Mouse (Mus musculus): Measurements from ENCODE around the gene Gm49320. TPM values are rescaled to one million over a fixed set of nuclear protein-coding genes. Genes with fewer than 3 reads are reported as not detected.
"Not testable (repeated sequence)": the region's sequence is repeated elsewhere in the genome, so short reads cannot be mapped to it uniquely, and the experiment has no call there.

The Gm49320 gene
- polyA plus RNA-seq, 1 experiment from 2014 or later = 1.4 TPM

DNA sequence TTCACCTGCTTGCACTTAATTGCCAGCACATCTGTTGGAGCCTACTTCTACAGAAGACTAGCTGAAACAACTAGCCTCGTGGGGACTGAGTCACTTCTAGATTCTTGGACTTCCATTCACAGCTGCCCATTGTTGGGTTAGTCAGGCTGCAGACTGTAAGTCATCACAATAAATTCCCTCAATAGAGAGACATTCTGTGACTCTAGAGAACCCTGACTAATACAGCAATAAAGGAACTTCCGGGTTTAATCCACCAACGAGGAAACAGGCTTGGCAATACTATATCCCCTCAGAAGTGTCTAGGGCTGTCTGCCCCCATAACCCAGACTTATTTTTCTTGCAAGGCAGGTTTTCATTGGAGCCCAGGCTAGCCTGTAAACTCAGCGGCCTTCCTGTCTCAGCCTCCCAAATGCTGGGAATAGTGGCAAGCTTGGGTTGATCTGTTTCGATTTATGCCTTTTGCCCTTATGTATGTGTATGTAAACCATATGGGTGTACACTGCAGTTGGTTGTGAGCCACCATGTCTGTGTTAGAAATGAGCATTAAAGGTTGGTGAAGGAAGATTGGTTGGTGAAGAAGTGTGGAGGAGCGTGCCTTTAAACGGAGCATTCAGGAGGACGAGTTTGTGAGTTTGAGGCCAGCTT lies 13.6 kb downstream of the Gm49320 start:
- Histone ChIP-seq H3K4me2 (ENCODE audit: low read length) (peak overlapping the region; percentile 64), H3K27ac (ENCODE audit: low read depth) (no peak overlapping the region)

DNA sequence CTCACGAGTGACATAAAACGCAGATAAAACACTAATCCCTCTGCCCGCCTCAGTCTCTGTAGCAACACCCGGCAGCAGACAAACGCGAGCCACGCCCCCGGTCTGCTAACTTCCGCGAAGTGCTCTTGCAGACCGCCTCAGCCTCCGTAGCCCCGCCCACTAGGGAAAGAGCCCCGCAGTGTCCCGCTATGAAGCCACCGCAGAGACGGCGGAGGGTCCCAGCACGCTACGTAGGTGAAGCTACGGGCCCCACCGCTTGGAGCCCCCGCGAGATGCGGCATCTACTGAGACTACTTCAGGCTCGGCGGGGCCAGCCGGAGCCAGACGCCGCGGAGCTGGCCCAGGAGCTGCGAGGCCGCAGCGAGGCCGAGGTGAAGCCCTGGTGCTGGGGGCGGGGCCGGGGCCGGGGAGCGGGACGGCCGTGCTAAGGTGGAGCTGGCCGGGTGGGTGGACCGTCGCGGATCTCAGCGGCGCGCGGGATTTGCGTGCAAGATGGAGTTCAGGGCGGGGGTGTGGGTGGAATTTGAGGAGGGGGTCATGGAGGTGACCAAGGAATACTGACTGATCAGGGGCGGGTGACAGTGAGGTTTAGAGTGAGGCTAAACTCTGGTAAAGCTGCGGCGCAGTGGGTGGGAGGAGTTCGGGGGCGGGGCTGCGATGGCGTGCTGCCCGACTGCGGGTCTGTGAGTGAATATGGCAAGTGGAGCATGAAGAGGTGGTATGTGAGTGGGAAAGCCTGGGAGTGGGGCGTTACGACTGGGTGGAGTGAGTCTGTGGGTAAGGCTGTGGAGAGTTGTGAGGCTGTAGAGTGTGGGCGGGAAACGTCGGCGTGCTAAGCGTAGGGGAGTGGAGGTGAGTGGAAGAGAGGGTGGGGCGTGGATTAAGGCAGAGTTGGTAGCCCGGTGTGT lies 14.5 kb downstream of the Gm49320 start, which contains the start of gene Snapc2:
TSS of gene Snapc2 (plus strand) at position 147 of the 908 bp plus-strand sequence.
- H3K36me3 ChIP-seq (ENCODE audit: control insufficient read depth, insufficient read depth, low read length) = peaks cover 36% of the 10 kb centered on the region
- WGBS = under 1% methylated on average over 68 of the region's 69 CpGs
- H3K4me1 ChIP-seq (replicated peaks; ENCODE audit: control insufficient read depth, insufficient read depth, low read length) = peaks cover 22% of the 10 kb centered on the region

More for the DNA sequence above, 13.6 kb downstream of the Gm49320 start:
- no peaks in the 10 kb centered on the region for H3K27me3 ChIP-seq (replicated peaks; ENCODE audit: control insufficient read depth, insufficient read depth, low read length)
- H3K4me3 ChIP-seq (ENCODE audit: low read depth, low read length) = peak overlapping the region; percentile 94
- no peaks in the 10 kb centered on the region for H3K9me3 ChIP-seq (ENCODE audit: control insufficient read depth, low read length)
- H3K4me1 ChIP-seq (replicated peaks; ENCODE audit: control insufficient read depth, insufficient read depth, low read length) = peaks cover 13% of the 10 kb centered on the region
- peak overlapping the region; percentile 79 for H3K9ac ChIP-seq (ENCODE audit: low read length)
- peaks cover 45% of the 10 kb centered on the region for H3K36me3 ChIP-seq (ENCODE audit: control insufficient read depth, insufficient read depth, low read length)
- 44% methylated on average over 8 of the region's 8 CpGs for WGBS
- DNase-seq (ENCODE audit: low spot score) (no peak), ATAC-seq (replicated peaks; ENCODE audit: low FRiP score, low TSS enrichment, low read depth) (no peak)

DNA sequence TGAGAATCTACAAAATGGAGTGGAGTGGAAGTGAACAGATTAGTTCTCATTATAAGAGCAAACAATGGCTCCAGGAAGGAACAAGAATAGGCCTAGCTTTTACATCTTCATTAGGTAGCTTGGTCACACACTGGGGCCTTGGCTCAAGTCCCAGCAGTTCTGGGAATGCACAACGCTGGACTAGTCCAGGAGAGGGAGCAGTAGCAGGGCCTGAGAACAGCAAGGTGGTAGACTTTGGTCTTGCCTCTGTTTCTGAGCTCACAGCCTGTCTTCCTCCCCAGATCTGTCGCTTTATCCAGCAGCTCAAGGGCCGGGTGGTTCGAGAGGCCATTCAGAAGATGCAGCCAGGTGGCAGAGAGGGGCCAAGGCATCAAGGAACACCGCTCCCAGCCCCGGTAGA lies 15.3 kb downstream of the Gm49320 start:
- Histone ChIP-seq H3K4me1 (replicated peaks; ENCODE audit: control insufficient read depth, insufficient read depth, low read length) (peaks cover 22% of the 10 kb centered on the region), H3K4me3 (ENCODE audit: low read depth, low read length) (peak overlapping the region; percentile 94), H3K4me2 (ENCODE audit: low read length) (peak overlapping the region; percentile 64), H3K27me3 (replicated peaks; ENCODE audit: control insufficient read depth, insufficient read depth, low read length) (no peaks in the 10 kb centered on the region), H3K9ac (ENCODE audit: low read length) (no peak overlapping the region), H3K36me3 (ENCODE audit: control insufficient read depth, insufficient read depth, low read length) (peaks cover 34% of the 10 kb centered on the region), H3K27ac (ENCODE audit: low read depth) (no peak overlapping the region), H3K9me3 (ENCODE audit: control insufficient read depth, low read length) (no peaks in the 10 kb centered on the region)
- WGBS = 67% methylated on average over 6 of the region's 6 CpGs
- ATAC-seq (replicated peaks; ENCODE audit: low FRiP score, low TSS enrichment, low read depth) (no peak), DNase-seq (ENCODE audit: low spot score) (no peak)

More for the DNA sequence above, 14.5 kb downstream of the Gm49320 start, which contains the start of gene Snapc2:
- DNase-seq (ENCODE audit: low spot score) = peak; percentile 98
- no peaks in the 10 kb centered on the region for H3K9me3 ChIP-seq (ENCODE audit: control insufficient read depth, low read length)
- no peaks in the 10 kb centered on the region for H3K27me3 ChIP-seq (replicated peaks; ENCODE audit: control insufficient read depth, insufficient read depth, low read length)
- peak within 1 kb of the TSS; percentile 94 for H3K4me3 ChIP-seq (ENCODE audit: low read depth, low read length)
- H3K9ac ChIP-seq (ENCODE audit: low read length) = peak within 1 kb of the TSS; percentile 79
- H3K27ac ChIP-seq (ENCODE audit: low read depth) = peak within 1 kb of the TSS; percentile 86
- peak within 1 kb of the TSS; percentile 64 for H3K4me2 ChIP-seq (ENCODE audit: low read length)
- peak; percentile 91 for ATAC-seq (replicated peaks; ENCODE audit: low FRiP score, low TSS enrichment, low read depth)

DNA sequence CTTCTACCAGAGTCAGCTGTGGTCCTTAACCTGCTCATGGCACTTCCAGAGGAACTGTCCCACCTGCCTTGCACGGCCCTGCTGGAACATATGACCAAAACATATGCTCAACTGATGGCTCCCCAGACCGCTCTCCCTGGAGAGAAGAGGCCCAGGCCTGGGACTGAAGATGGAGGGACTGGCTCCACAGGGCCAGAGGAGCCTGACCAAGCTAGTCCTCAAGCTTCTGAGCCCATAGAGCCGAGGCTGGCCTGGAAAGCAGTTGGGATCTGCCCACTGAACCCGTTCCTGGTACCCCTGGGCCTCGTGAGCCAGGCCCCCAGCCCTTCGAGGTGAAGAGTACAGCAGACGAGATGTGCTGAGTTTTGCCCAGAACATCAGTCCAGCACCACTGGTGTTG lies 16.8 kb downstream of the Gm49320 start:
- H3K36me3 ChIP-seq (ENCODE audit: control insufficient read depth, insufficient read depth, low read length) = peaks cover 33% of the 10 kb centered on the region
- not testable (repeated sequence) for ATAC-seq (replicated peaks; ENCODE audit: low FRiP score, low TSS enrichment, low read depth); H3K9me3 ChIP-seq (ENCODE audit: control insufficient read depth, low read length); H3K9ac ChIP-seq (ENCODE audit: low read length); H3K4me3 ChIP-seq (ENCODE audit: low read depth, low read length); H3K27ac ChIP-seq (ENCODE audit: low read depth); H3K4me2 ChIP-seq (ENCODE audit: low read length); DNase-seq (ENCODE audit: low spot score); H3K27me3 ChIP-seq (replicated peaks; ENCODE audit: control insufficient read depth, insufficient read depth, low read length)
- 88% methylated on average over 7 of the region's 7 CpGs for WGBS
- H3K4me1 ChIP-seq (replicated peaks; ENCODE audit: control insufficient read depth, insufficient read depth, low read length) = peaks cover 28% of the 10 kb centered on the region

DNA sequence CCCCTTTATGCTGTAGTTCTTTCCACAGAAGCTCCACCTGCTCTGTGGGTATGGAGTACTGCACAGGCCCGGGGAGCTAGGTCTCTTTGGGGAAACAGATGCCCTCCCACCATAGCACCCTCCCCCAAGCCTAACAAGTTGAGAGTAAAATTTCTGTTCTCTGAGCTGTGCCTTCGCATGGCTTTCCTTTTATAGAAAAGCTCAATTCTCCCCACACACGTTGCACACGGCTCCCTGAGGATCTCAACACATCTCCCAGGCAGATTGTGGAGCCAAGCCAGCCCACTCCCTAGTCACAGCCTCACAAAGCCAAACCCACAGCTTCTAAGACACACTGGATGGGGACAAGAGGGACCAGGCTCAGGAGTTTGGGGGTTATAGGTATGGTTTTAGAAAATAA lies 18.2 kb downstream of the Gm49320 start:
- H3K27ac ChIP-seq (ENCODE audit: low read depth) = peak overlapping the region; percentile 45
- peaks cover 47% of the 10 kb centered on the region for H3K36me3 ChIP-seq (ENCODE audit: control insufficient read depth, insufficient read depth, low read length)
- no peaks in the 10 kb centered on the region for H3K27me3 ChIP-seq (replicated peaks; ENCODE audit: control insufficient read depth, insufficient read depth, low read length)
- DNase-seq (ENCODE audit: low spot score) = no peak
- 0 out of 2 replicates have a peak overlapping the region, but pooled peaks have one; percentile 11 for H3K4me2 ChIP-seq (ENCODE audit: low read length)
- no peak overlapping the region for H3K4me3 ChIP-seq (ENCODE audit: low read depth, low read length)
- H3K9me3 ChIP-seq (ENCODE audit: control insufficient read depth, low read length) = no peaks in the 10 kb centered on the region
- 55% methylated on average over 4 of the region's 4 CpGs for WGBS
- peaks cover 24% of the 10 kb centered on the region for H3K4me1 ChIP-seq (replicated peaks; ENCODE audit: control insufficient read depth, insufficient read depth, low read length)
- H3K9ac ChIP-seq (ENCODE audit: low read length) = no peak overlapping the region
- ATAC-seq (replicated peaks; ENCODE audit: low FRiP score, low TSS enrichment, low read depth) = no peak

DNA sequence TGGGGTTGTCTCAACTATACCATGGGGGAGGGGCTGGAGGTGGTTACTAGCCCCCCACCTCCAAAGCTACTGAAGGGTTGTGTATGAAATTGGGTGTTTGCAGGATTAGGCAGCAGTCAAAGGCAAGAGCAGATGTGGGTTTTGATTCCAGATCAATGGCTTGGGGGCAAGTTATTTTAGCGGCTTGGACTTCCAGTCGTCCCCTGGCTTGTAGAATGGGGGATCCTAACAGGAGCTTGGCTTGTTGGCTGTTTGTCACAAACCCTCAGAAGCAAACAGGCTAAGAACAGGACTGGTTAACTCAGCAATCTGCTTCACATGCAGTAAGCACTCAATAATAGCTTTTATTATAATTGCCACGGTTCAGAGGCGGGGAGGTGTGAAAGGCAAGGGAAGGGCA lies 18.7 kb downstream of the Gm49320 start:
- Histone ChIP-seq H3K4me1 (replicated peaks; ENCODE audit: control insufficient read depth, insufficient read depth, low read length) (peaks cover 24% of the 10 kb centered on the region), H3K4me2 (ENCODE audit: low read length) (peak overlapping the region; percentile 67; the same call in 1 of the 2 replicates), H3K4me3 (ENCODE audit: low read depth, low read length) (no peak overlapping the region), H3K9me3 (ENCODE audit: control insufficient read depth, low read length) (no peaks in the 10 kb centered on the region), H3K9ac (ENCODE audit: low read length) (no peak overlapping the region), H3K27me3 (replicated peaks; ENCODE audit: control insufficient read depth, insufficient read depth, low read length) (no peaks in the 10 kb centered on the region), H3K36me3 (ENCODE audit: control insufficient read depth, insufficient read depth, low read length) (peaks cover 51% of the 10 kb centered on the region), H3K27ac (ENCODE audit: low read depth) (peak overlapping the region; percentile 45)
- WGBS = 80% methylated on average over 4 of the region's 4 CpGs
- ATAC-seq (replicated peaks; ENCODE audit: low FRiP score, low TSS enrichment, low read depth) = no peak
- no peak for DNase-seq (ENCODE audit: low spot score)

DNA sequence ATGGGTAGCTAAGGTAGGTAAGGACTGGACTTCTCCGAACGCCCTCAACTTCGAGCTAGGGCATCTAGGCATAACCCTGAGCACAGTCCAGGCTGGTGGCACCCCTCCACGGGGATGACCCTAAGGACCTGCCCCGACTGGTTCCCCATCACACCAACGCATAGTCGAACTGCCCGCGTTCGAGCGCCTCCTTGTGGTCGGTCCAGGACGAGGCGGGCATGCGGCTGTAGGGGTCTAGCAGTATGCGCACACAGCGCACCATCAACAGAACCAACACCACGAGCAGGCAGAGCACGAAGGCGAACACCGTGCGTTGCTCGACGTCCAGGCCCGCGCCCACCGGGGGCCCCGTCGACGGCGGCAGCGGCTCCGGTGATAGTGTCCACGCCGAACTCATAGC lies 19.6 kb downstream of the Gm49320 start:
- H3K4me1 ChIP-seq (replicated peaks; ENCODE audit: control insufficient read depth, insufficient read depth, low read length) = peaks cover 24% of the 10 kb centered on the region
- 2% methylated on average over 35 of the region's 35 CpGs for WGBS
- H3K27me3 ChIP-seq (replicated peaks; ENCODE audit: control insufficient read depth, insufficient read depth, low read length) = no peaks in the 10 kb centered on the region
- H3K4me3 ChIP-seq (ENCODE audit: low read depth, low read length) = peak overlapping the region; percentile 89
- DNase-seq (ENCODE audit: low spot score) (peak; percentile 94), ATAC-seq (replicated peaks; ENCODE audit: low FRiP score, low TSS enrichment, low read depth) (peak; percentile 64)
- H3K9me3 ChIP-seq (ENCODE audit: control insufficient read depth, low read length) = no peaks in the 10 kb centered on the region
- peak overlapping the region; percentile 83 for H3K27ac ChIP-seq (ENCODE audit: low read depth)
- H3K9ac ChIP-seq (ENCODE audit: low read length) = peak overlapping the region; percentile 88
- peaks cover 60% of the 10 kb centered on the region for H3K36me3 ChIP-seq (ENCODE audit: control insufficient read depth, insufficient read depth, low read length)
- H3K4me2 ChIP-seq (ENCODE audit: low read length) = peak overlapping the region; percentile 67

DNA sequence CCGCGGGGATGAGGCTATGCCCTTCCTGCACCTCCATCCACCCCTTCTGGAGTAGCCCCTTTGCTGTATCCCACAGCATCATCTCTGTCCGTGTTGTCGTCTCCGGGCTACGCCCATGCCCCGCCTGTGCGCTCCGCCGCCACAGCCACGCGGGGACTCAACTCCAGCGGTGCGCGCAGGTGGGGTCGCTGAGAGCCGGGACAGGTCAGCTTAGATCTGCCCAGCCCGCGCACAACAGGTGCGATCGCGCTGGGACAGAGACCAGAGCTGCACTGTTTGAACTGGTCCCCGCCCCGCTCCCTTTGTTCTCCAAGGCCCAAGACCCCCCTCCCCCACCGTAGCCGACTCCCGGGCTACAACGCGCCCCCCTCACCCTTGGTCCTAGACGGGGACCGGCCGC lies 20.0 kb downstream of the Gm49320 start:
- Histone ChIP-seq H3K4me1 (replicated peaks; ENCODE audit: control insufficient read depth, insufficient read depth, low read length) (peaks cover 23% of the 10 kb centered on the region), H3K9me3 (ENCODE audit: control insufficient read depth, low read length) (no peaks in the 10 kb centered on the region), H3K4me3 (ENCODE audit: low read depth, low read length) (peak overlapping the region; percentile 89), H3K36me3 (ENCODE audit: control insufficient read depth, insufficient read depth, low read length) (peaks cover 64% of the 10 kb centered on the region), H3K27ac (ENCODE audit: low read depth) (peak overlapping the region; percentile 83), H3K9ac (ENCODE audit: low read length) (peak overlapping the region; percentile 88), H3K4me2 (ENCODE audit: low read length) (peak overlapping the region; percentile 67), H3K27me3 (replicated peaks; ENCODE audit: control insufficient read depth, insufficient read depth, low read length) (no peaks in the 10 kb centered on the region)
- under 1% methylated on average over 32 of the region's 32 CpGs for WGBS
- DNase-seq (ENCODE audit: low spot score) (no peak), ATAC-seq (replicated peaks; ENCODE audit: low FRiP score, low TSS enrichment, low read depth) (peak; percentile 79)

All from intestine, embryonic 14.5 days (tissue).